Mouse (Mus musculus) frontal cortex, postnatal 14 days (tissue): Measurements from ENCODE around the gene Socs1.
"Not testable (repeated sequence)": the region's sequence is repeated elsewhere in the genome, so short reads cannot be mapped to it uniquely, and the experiment has no call there.

Experiments used
- DNase-seq, 2 experiments: peaks; one replicate each; pipeline ENCODE4 v3.0.0; 2022; ENCODE audit warnings: low spot score in 2 of 2

Gene Socs1

GRCm38 (mm10) chr16:10785371-10786231 lies at the start of gene Socs1:
Socs1 (minus strand) TSS chr16:10785536.
- peak; percentile 60 to 71 for DNase-seq

GRCm38 (mm10) chr16:10834542-10834910 lies 49.2 kb upstream of the Socs1 start:
- DNase-seq: no peak

GRCm38 (mm10) chr16:10828461-10828805 lies 43.1 kb upstream of the Socs1 start:
- no peak for DNase-seq

GRCm38 (mm10) chr16:10827766-10828460 lies 42.6 kb upstream of the Socs1 start:
- DNase-seq: no peak

DNA sequence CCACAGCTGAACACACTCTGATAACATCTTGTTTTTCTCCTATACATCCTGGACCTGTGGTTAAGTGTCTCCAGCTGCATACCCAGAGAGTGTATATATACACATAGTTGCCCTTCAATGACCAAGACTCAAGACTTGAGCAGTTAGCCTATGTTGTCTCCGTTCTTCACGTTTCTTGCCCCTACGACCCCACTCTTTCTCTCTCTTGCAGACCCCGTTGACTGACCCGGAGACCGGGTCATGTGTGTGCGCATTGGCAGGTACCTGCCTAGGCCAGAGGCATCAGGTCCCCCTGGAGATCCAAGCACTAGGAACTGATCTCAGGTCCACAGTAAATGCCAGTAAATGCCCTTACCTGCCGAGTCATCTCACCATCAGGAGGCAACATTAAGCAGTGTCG lies 41.9 kb upstream of the Socs1 start:
- no peak for DNase-seq

- DNase-seq: no peak
These were observed 40.5 kb upstream of the Socs1 start for GRCm38 (mm10) chr16:10825840-10826239.

GRCm38 (mm10) chr16:10824536-10824935 lies 39.2 kb upstream of the Socs1 start:
- no peak for DNase-seq

DNA sequence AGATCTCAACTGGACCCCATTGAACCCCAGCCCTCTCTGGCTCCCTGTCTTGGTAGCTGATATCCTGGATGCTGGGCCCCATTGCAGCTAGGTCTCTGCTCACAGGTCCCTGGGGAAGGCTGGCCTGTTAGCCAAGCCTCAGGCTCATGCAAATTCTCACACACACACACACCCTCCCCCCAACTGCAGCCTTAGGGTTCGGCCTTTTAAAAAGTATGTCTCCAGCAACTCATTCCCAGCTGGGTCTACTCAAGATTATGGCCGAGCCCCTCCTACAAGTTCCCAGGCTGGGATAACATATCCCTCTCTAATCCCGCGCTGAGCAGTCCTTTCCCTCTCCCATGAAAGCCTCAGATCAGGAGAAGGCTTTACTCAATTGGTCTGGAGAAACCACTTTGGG lies 36.1 kb upstream of the Socs1 start:
- DNase-seq: no peak

DNA sequence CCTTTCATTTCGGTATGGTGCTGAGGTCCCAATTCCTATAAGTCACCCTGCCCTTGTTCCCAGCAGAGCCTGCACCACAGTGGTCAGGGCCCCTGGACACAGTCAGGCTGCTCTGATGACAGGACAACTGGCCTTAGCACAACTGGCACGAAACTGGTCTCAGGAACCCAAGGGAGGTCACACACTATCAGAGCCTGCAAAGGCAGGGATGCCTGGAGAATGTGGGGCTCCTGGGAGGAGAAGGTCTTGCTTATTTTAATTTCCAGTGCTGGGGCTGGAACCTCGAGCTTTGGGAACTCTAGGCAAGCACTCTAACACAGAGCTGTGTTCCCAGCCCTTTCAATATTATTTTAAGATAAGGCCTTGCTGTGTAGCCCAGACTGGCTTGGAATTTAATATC lies 34.6 kb upstream of the Socs1 start:
- no peak for DNase-seq

DNA sequence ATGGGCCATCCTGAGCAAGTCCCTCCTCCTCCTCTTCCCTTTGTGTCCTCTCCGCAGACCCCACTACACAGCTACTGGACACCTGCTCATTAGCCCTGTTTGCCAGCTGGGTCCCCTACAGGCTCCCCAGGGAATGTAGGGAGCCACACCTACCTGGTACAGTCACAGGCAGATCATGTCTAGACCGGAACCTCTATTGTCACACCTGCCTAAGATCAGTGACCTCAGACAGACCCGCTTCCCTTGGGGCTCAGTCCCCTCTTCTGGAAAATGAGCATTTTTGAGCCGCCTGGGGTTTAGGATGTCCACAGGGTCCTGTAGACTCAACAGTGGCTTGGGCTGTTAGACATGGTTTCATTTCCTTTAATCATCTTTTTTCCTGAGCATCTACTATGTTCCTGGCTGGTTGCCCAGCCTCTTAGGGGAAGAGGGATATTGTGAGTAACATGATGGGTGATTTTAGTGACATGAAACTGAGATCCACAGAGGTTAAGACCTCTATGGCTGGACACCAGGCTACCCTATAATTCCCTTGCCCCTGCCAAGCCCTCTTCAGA lies 33.3 kb upstream of the Socs1 start:
- no peak for DNase-seq

- no peak for DNase-seq
These were observed 29.5 kb upstream of the Socs1 start for GRCm38 (mm10) chr16:10814864-10815263.

GRCm38 (mm10) chr16:10813726-10814125 lies 28.4 kb upstream of the Socs1 start:
- no peak for DNase-seq

DNA sequence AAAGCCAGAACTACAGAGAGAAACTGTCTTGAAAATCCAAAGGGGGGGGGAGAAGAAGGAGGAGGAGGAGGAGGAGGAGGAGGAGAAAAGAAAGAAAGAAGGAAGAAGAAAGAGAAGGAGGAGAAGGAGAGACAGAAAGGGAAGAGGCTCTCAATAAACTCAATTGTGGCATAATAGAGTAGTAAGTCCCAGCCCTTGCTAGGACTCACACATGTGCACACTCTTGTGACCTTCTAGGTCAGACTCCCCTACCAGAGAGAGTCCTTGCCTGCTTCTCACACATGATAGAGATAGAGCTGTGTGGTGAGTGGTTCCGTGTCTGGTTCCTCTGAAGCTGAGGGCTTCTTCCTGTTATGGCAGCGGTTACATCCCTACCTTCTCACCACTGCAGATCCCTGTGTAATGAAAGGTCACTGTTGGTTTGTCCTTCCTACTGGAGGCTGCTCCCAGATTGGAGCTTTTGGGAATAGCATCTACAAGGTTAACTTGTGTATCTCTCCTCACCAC lies 27.6 kb upstream of the Socs1 start, which contains the start of gene Gm11172:
TSS of gene Gm11172 (plus strand) at position 51 of the 507 bp plus-strand sequence.
- DNase-seq: no peak

DNA sequence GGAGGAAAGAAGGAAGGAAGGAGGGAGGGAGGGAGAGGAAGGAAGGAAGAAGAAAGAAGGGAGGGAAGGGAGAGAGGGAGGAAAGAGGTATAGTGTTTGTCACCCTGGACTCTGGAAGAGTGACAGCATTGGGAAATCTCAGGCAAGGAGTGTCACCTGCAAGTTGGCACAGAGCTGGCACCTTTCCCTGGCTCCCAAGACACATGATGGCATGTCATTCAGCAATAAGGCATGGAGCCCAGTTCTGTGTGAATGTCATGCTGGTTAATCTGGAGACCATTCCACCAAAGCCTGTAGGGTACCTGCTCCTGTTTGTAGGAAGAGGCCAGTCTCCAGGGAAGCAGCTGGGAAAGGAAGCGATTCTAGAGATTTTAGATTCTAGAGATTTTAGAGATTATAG lies 25.0 kb upstream of the Socs1 start:
- DNase-seq: no peak

GRCm38 (mm10) chr16:10805789-10806527 lies 20.6 kb upstream of the Socs1 start, which contains the start of gene Prm1:
Prm1 (minus strand) TSS chr16:10805839.
- DNase-seq: no peak

DNA sequence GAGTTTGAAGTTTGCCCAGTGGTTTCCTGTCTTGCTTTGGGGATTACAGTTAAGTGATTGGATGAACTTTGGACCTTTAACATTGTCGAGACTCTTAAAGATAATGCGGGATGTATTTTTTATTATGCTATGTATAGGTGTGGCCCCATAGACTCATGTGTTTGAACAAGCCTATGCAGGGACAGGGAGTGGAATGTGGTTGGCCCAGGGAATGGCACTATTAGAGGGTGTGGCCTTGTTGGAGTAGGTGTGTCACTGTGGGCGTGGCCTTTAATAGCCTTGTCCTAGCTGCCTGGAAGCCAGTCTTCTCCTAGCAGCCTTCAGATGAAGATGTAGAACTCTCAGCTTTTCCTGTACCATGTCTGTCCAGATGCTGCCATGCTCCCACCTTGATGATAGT lies 17.1 kb upstream of the Socs1 start:
- not testable (repeated sequence) for DNase-seq

- DNase-seq: no peak
These were observed 10.7 kb upstream of the Socs1 start, which contains the start of gene Prm2 for GRCm38 (mm10) chr16:10796034-10796433. Prm2 (minus strand) TSS chr16:10796134.

- DNase-seq: no peak
These were observed 5.4 kb upstream of the Socs1 start, which contains the start of gene Prm3 for GRCm38 (mm10) chr16:10790702-10791101. Prm3 (minus strand) TSS chr16:10790914.

- DNase-seq: no peak
These were observed 3.5 kb upstream of the Socs1 start for GRCm38 (mm10) chr16:10788866-10789265.

DNA sequence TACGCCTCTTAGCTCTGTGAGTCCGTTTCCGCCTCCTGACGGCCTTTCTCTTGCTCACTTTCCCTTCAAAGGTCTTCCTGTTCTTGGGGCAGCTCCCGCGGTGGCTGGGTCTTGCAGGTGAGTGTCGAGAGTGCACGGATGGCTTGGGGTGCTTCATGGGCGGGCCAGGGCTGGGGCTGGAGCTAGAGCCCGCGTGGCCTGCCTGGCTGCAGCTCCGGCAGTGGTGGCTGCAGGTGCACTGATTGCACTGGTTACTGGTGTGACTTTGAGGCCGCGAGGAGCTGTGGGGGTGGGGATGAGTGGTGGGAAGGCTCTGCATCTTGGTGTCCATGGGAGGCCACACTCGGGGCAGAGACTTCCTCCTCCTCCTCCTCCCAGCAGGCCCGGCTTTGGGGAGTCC lies 2.9 kb upstream of the Socs1 start, which contains the start of gene Tnp2:
TSS of gene Tnp2 (minus strand) at position 390 of the 400 bp plus-strand sequence.
- no peak for DNase-seq

- DNase-seq: no peak
These were observed 2.3 kb upstream of the Socs1 start for GRCm38 (mm10) chr16:10787548-10788058.
